Mouse (Mus musculus) testis, adult 2 months (tissue): ENCODE measurements around the gene Akt2. TPM values are rescaled to one million over a fixed set of nuclear protein-coding genes. Genes with fewer than 3 reads are reported as not detected.

Experiments used
- H3K27ac ChIP-seq: fragments of 200-500 bp; 2 replicates; pipeline ENCODE4 v1.5.1; 2012; ENCODE audit warnings: low read depth, low read length; ENCODE audit not compliant: control insufficient read depth, insufficient read depth
- H3K27me3 ChIP-seq: fragments of 200-500 bp; 2 replicates; pipeline ENCODE4 v1.6.1; 2012; ENCODE audit warnings: mild to moderate bottlenecking, low read length, moderate library complexity; ENCODE audit not compliant: control insufficient read depth, insufficient read depth
- H3K36me3 ChIP-seq: fragments of 200-500 bp; 2 replicates; pipeline ENCODE4 v1.6.1; 2012; ENCODE audit warnings: mild to moderate bottlenecking, low read length; ENCODE audit not compliant: control insufficient read depth, insufficient read depth
- H3K4me1 ChIP-seq: fragments of 200-500 bp; 2 replicates; pipeline ENCODE4 v1.6.1; 2012; ENCODE audit warnings: low read length; ENCODE audit not compliant: control insufficient read depth, insufficient read depth
- H3K4me3 ChIP-seq: fragments of 200-500 bp; 2 replicates; pipeline ENCODE4 v1.5.1; 2012; ENCODE audit warnings: low read depth, mild to moderate bottlenecking, low read length, moderate library complexity, mixed read lengths; ENCODE audit not compliant: control insufficient read depth
- CTCF ChIP-seq: fragments of 200-500 bp; IDR thresholded peaks from 2 replicates; pipeline ENCODE4 v1.5.1; 2012; ENCODE audit warnings: low read depth, mild to moderate bottlenecking, inconsistent platforms, low read length, moderate library complexity; ENCODE audit not compliant: control insufficient read depth, insufficient read depth, insufficient replicate concordance
- POLR2A ChIP-seq: fragments of 200-500 bp; IDR thresholded peaks from 2 replicates; pipeline ENCODE4 v1.6.1; 2012; ENCODE audit warnings: low read depth, mild to moderate bottlenecking, inconsistent platforms, low read length, moderate library complexity; ENCODE audit not compliant: control insufficient read depth
- polyA plus RNA-seq: library from polyadenylated mRNA; depleted of rRNA; stranded (reverse); fragments of >200 nt; gene quantifications from 2 replicates; pipeline ENCODE4 v1.2.3, GENCODE M21; 2012

Gene Akt2
- polyA plus RNA-seq, 1 experiment: 58.7 TPM

GRCm38 (mm10) chr7:27644471-27644870 is 53.1 kb downstream of the Akt2 start:
- Histone ChIP-seq H3K27ac (no peak overlapping the region), H3K27me3 (no peaks in the 10 kb centered on the region), H3K4me3 (no peak overlapping the region), H3K36me3 (no peaks in the 10 kb centered on the region), H3K4me1 (no peaks in the 10 kb centered on the region; the same call in 1 of the 2 replicates)
- no peak for TF ChIP-seq POLR2A
- TF ChIP-seq CTCF: no peak

GRCm38 (mm10) chr7:27646516-27646915 is 55.2 kb downstream of the Akt2 start:
- Histone ChIP-seq H3K36me3 (no peaks in the 10 kb centered on the region), H3K27ac (no peak overlapping the region), H3K27me3 (no peaks in the 10 kb centered on the region), H3K4me3 (no peak overlapping the region), H3K4me1 (peaks cover 4% of the 10 kb centered on the region)
- no peak for TF ChIP-seq CTCF

GRCm38 (mm10) chr7:27647281-27648002 is 56.1 kb downstream of the Akt2 start:
- no peak for TF ChIP-seq POLR2A
- TF ChIP-seq CTCF: no peak
- Histone ChIP-seq H3K27ac (no peak overlapping the region), H3K27me3 (no peaks in the 10 kb centered on the region), H3K36me3 (no peaks in the 10 kb centered on the region), H3K4me3 (no peak overlapping the region), H3K4me1 (peaks cover 4% of the 10 kb centered on the region)

- Histone ChIP-seq H3K36me3 (no peaks in the 10 kb centered on the region), H3K27ac (no peak overlapping the region), H3K4me3 (no peak overlapping the region), H3K27me3 (no peaks in the 10 kb centered on the region), H3K4me1 (peaks cover 4% of the 10 kb centered on the region)
- TF ChIP-seq POLR2A: no peak
- no peak for TF ChIP-seq CTCF
These were observed 58.4 kb downstream of the Akt2 start for GRCm38 (mm10) chr7:27649723-27650122.

GRCm38 (mm10) chr7:27650949-27651348 is 59.6 kb downstream of the Akt2 start:
- no peaks in the 10 kb centered on the region for H3K27me3 ChIP-seq
- H3K4me3 ChIP-seq: no peak overlapping the region
- TF ChIP-seq CTCF (peak; percentile 58), POLR2A (no peak)
- no peaks in the 10 kb centered on the region for H3K36me3 ChIP-seq
- H3K27ac ChIP-seq: no peak overlapping the region
- H3K4me1 ChIP-seq: peaks cover 4% of the 10 kb centered on the region

DNA sequence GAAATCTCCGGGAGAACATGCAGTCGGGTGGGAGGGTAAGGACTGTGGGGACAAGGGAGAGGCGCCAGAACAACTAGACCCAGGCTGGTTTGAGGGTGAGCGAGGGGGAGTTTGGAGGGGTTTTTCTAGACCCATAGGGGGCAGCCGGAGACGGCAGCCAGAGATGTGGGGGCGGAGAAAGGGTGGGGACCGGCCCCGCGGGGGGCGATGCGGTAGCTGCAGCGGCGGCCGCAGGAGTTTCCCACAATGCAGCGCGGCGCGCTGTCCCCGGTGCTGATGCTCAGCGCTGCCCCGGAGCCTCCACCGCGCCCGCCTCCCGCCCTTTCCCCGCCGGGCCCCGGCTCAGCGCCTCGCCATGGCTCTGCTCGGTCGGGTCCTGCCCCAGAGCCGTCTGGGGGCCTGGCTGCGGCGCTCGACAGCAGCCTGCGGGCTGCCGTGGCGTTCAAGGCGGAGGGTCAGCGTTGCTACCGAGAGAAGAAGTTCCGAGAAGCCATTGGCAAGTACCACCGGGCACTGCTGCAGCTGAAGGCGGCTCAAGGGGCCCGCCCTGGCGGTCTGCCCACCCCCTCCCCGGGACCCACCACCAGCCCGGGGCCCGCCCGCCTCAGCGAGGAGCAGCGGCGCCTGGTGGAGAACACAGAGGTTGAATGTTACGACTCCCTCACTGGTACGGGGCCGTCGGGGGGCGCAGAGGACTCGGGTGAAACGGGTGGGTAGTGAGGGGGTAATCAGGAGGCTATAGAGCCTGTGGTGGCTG is 62.5 kb downstream of the Akt2 start, which contains the start of gene Ttc9b:
Ttc9b (plus strand) TSS at position 235 of the 757 bp plus-strand sequence.
- no peaks in the 10 kb centered on the region for H3K27me3 ChIP-seq
- H3K4me3 ChIP-seq: no peak within 1 kb of the TSS; the same call in 1 of the 2 replicates
- no peak within 1 kb of the TSS for H3K27ac ChIP-seq
- TF ChIP-seq CTCF (no peak), POLR2A (no peak)
- H3K4me1 ChIP-seq: peaks cover 12% of the 10 kb centered on the region
- H3K36me3 ChIP-seq: no peaks in the 10 kb centered on the region; the same call in 1 of the 2 replicates

DNA sequence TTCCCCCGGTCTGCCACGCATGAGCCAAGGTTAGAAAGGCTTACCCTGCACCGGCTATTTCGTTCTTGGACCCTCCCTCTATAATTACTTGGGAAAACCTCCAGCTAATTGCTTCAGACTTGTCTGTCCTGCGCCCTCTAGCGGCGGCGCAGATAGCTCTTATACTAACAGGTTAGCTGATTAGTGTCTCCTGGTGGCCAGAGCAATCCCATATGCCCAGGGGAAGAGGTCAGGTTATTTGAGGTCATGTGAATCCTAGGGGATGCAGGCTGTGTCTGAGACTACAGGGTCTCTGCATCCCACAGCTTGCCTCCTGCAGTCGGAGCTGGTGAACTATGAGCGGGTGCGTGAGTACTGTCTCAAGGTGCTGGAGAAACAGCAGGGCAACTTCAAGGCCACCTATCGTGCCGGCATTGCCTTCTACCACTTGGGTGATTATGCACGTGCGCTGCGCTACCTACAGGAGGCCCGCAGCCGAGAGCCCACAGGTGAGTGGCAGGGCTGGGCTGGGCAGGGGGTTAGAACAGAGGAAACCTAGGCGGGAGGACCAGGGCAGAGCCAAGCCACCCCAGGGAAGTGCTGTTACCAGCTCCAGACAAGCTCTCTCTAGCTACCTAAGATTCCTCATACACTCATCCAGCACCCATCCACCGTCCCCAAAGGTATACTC is 63.4 kb downstream of the Akt2 start:
- H3K36me3 ChIP-seq: no peaks in the 10 kb centered on the region; the same call in 1 of the 2 replicates
- no peak overlapping the region for H3K4me3 ChIP-seq
- peaks cover 11% of the 10 kb centered on the region for H3K4me1 ChIP-seq
- H3K27ac ChIP-seq: no peak overlapping the region
- TF ChIP-seq CTCF (peak; percentile 38; the same call in 1 of the 2 replicates), POLR2A (no peak)
- H3K27me3 ChIP-seq: no peaks in the 10 kb centered on the region
